Mouse (Mus musculus) MEL (cell line): ENCODE data around the gene Rad9b.

ENCODE experiments used
- BHLHE40 ChIP-seq: IDR thresholded peaks from 2 replicates; pipeline ENCODE4 v1.6.1; 2012; ENCODE audit warnings: low read depth, mild to moderate bottlenecking, inconsistent platforms, low read length, improper control_type of control experiment, borderline replicate concordance
- CTCF ChIP-seq, 3 experiments: IDR thresholded peaks in 2 of 3; conservative IDR thresholded peaks in 1 of 3; 2 replicates each; pipeline ENCODE4 v1.5.1; 2011 to 2012; ENCODE audit warnings: low read length in 3 of 3, low read depth in 2 of 3, mild to moderate bottlenecking in 2 of 3, improper control_type of control experiment in 1 of 3, inconsistent platforms in 1 of 3, mixed read lengths in 1 of 3, moderate library complexity in 1 of 3; ENCODE audit not compliant: control insufficient read depth in 1 of 3, insufficient read depth in 1 of 3, poor library complexity in 1 of 3, severe bottlenecking in 1 of 3
- EP300 ChIP-seq, 2 experiments: IDR thresholded peaks; 2 replicates each; pipeline ENCODE4 v1.6.1; 2011; ENCODE audit warnings: improper control_type of control experiment in 2 of 2, low read length in 2 of 2, low read depth in 1 of 2, mild to moderate bottlenecking in 1 of 2
- HCFC1 ChIP-seq: IDR thresholded peaks from 2 replicates; pipeline ENCODE4 v1.6.1; 2012; ENCODE audit warnings: low read depth, mild to moderate bottlenecking, inconsistent platforms, low read length, improper control_type of control experiment, moderate library complexity
- JUND ChIP-seq: IDR thresholded peaks from 2 replicates; pipeline ENCODE4 v1.6.1; 2011; ENCODE audit warnings: low read depth, mild to moderate bottlenecking, improper control_type of control experiment, low read length
- KAT2A ChIP-seq: conservative IDR thresholded peaks from 2 replicates; pipeline ENCODE4 v1.6.1; 2012; ENCODE audit warnings: low read depth, low read length, improper control_type of control experiment, inconsistent platforms
- MAX ChIP-seq: IDR thresholded peaks from 2 replicates; pipeline ENCODE4 v1.6.1; 2011; ENCODE audit warnings: low read length, improper control_type of control experiment
- MYC ChIP-seq: IDR thresholded peaks from 2 replicates; pipeline ENCODE4 v1.6.1; 2011; ENCODE audit warnings: low read depth, mild to moderate bottlenecking, low read length, improper control_type of control experiment, moderate library complexity
- POLR2A ChIP-seq, 2 experiments: IDR thresholded peaks; 2 replicates each; pipeline ENCODE4 v1.6.1; 2011 to 2012; ENCODE audit warnings: low read length in 2 of 2, mild to moderate bottlenecking in 2 of 2, control low read depth in 1 of 2, improper control_type of control experiment in 1 of 2, low read depth in 1 of 2, moderate library complexity in 1 of 2; ENCODE audit not compliant: control insufficient read depth in 1 of 2, insufficient read depth in 1 of 2, poor library complexity in 1 of 2
- SIN3A ChIP-seq: IDR thresholded peaks from 2 replicates; pipeline ENCODE4 v1.6.1; 2012; ENCODE audit warnings: low read length, improper control_type of control experiment, inconsistent platforms
- TAL1 ChIP-seq: IDR thresholded peaks from 2 replicates; pipeline ENCODE4 v1.6.1; 2012; ENCODE audit warnings: mild to moderate bottlenecking, inconsistent platforms, low read length, moderate library complexity, mixed read lengths
- UBTF ChIP-seq: IDR thresholded peaks from 2 replicates; pipeline ENCODE4 v1.6.1; 2012; ENCODE audit warnings: low read depth, mild to moderate bottlenecking, inconsistent platforms, low read length, improper control_type of control experiment, moderate library complexity, borderline replicate concordance; ENCODE audit not compliant: insufficient read depth
- USF2 ChIP-seq, 2 experiments: IDR thresholded peaks; 2 replicates each; pipeline ENCODE4 v1.6.1; 2011 to 2012; ENCODE audit warnings: improper control_type of control experiment in 2 of 2, low read length in 2 of 2, borderline replicate concordance in 1 of 2, inconsistent platforms in 1 of 2, low read depth in 1 of 2, mild to moderate bottlenecking in 1 of 2; ENCODE audit not compliant: insufficient read depth in 1 of 2

- TF ChIP-seq POLR2A (IDR thresholded peaks at IDR 0.05; ENCODE audit: control insufficient read depth in 1 of 2, insufficient read depth in 1 of 2, low read depth in 1 of 2, low read length in 2 of 2, poor library complexity in 1 of 2): peak; percentile 27 to 80; a peak in 3 of 4 replicates
- TF ChIP-seq CTCF (IDR thresholded peaks at IDR 0.05 in 2 of 3, conservative IDR thresholded peaks at IDR 0.05 in 1 of 3; ENCODE audit: control insufficient read depth in 1 of 3, insufficient read depth in 1 of 3, low read depth in 2 of 3, low read length in 3 of 3, poor library complexity in 1 of 3, severe bottlenecking in 1 of 3): peak; percentile 76 to 94 (median 90)
- no peak for TF ChIP-seq TAL1
- TF ChIP-seq MYC: peak; percentile 95
- TF ChIP-seq MAX: peak; percentile 98
- TF ChIP-seq EP300 (IDR thresholded peaks at IDR 0.05; ENCODE audit: low read depth in 1 of 2, low read length in 2 of 2): no peak
- no peak for TF ChIP-seq JUND
- peak; percentile 87 for TF ChIP-seq HCFC1
- no peak for TF ChIP-seq UBTF
- TF ChIP-seq USF2 (IDR thresholded peaks at IDR 0.05; ENCODE audit: borderline replicate concordance in 1 of 2, insufficient read depth in 1 of 2, low read depth in 1 of 2, low read length in 2 of 2): no peak
- TF ChIP-seq BHLHE40: peak; percentile 71
- TF ChIP-seq KAT2A: no peak; the same call in 1 of the 2 replicates
- peak; percentile 89 for TF ChIP-seq SIN3A
Observed at GRCm38 (mm10) chr5:122391786-122392180, 37.8 kb upstream of the Rad9b start, which contains the start of gene Arpc3.
